Mouse (Mus musculus) small intestine, adult 2 months (tissue): ENCODE data around the gene Alyref.

Experiments used
- CTCF ChIP-seq: fragments of 200-500 bp; IDR thresholded peaks from 2 replicates; pipeline ENCODE4 v1.5.1; 2012; ENCODE audit warnings: low read depth, mild to moderate bottlenecking, control low read depth, inconsistent platforms, low read length, moderate library complexity, mixed read lengths; ENCODE audit not compliant: insufficient replicate concordance, insufficient read length; ENCODE audit errors: extremely low read depth
- POLR2A ChIP-seq: fragments of 200-500 bp; IDR thresholded peaks from 2 replicates; pipeline ENCODE4 v1.6.1; 2012; ENCODE audit warnings: low read depth, mild to moderate bottlenecking, control low read depth, inconsistent platforms, low read length, moderate library complexity

- no peak for TF ChIP-seq CTCF
- no peak for TF ChIP-seq POLR2A
Measured at GRCm38 (mm10) chr11:120632559-120633519, 34.7 kb upstream of the Alyref start.
